Mouse (Mus musculus) frontal cortex, postnatal 36 days (tissue): Measurements from ENCODE around the gene Defb48.

Experiments used
- DNase-seq, 2 experiments: peaks; one replicate each; pipeline ENCODE4 v3.0.0; 2022; ENCODE audit warnings: low spot score in 2 of 2

The Defb48 gene

GRCm38 (mm10) chr14:62935361-62935760, 48.9 kb downstream of the Defb48 start:
- no peak for DNase-seq

GRCm38 (mm10) chr14:62928101-62928541, 56.2 kb downstream of the Defb48 start:
- peak in 1 of 2 experiments; percentile 37 for DNase-seq
